Comparison of ENCODE assay signal across 8 mouse cellular contexts in the genomic region with DNA sequence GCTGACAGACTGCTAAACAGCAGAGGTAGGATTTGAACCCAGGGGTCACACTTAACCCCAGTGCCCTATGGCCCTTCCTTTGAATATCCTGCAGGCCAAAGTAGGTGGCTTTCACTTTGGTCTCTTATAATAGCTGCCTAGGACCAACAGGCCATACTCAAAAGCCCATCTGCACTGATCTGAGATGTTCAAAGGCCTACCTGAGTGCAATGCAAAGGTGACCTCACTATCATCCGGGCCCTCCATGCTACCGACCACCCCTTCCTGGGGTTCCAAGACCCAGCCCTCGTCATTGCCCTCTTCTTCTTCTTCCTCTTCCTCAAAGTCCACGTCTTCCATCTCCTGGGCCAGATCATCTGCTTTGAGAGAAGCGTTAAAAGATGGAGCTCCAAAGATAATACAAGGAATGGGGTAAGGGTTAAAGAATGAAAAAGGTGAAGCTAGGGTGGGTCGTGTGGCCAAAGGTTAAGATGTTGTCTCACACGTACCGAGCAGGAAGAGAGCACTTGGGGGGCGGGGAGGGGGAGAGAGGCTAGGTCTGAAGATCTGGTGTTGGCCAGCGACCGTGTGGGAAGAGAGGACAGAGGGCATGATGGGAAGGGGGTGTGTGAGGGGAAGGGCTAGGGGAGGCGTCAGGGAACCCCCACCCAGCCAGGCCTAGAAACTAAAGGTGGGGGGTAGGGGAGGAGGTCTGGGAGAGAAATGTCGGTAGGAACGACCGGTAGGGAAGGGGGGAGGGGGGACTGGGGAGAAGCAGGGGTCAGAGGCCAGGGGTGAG. TPM values are rescaled to one million over a fixed set of nuclear protein-coding genes. Genes with fewer than 3 reads are reported as not detected.
DNase-seq lines count a peak whose midpoint lies in the region; ATAC-seq and TF ChIP-seq lines count a peak whose summit lies in the region.

No protein-coding gene starts in this region.

- 13% methylated on average over 15 of the region's 15 CpGs for WGBS in heart, embryonic 12.5 days
- WGBS in kidney, postnatal 0 days = 9% methylated on average over 15 of the region's 15 CpGs
- WGBS in lung, adult 2 months = 8% methylated on average over 15 of the region's 15 CpGs
- 11% methylated on average over 15 of the region's 15 CpGs for WGBS in olfactory bulb, adult 2 months

- no peaks in the 10 kb centered on the region for H3K27me3 ChIP-seq in heart, embryonic 12.5 days (replicated peaks)
- H3K27me3 ChIP-seq in kidney, postnatal 0 days (ENCODE audit: insufficient read depth, low read length) = no peaks in the 10 kb centered on the region

- peak overlapping the region; percentile 76 for H3K27ac ChIP-seq in heart, embryonic 12.5 days (ENCODE audit: poor library complexity, severe bottlenecking)
- H3K27ac ChIP-seq in kidney, postnatal 0 days = peak overlapping the region; percentile 84
- H3K27ac ChIP-seq in olfactory bulb, adult 2 months (ENCODE audit: insufficient read depth, low read depth, low read length) = no peak overlapping the region

- no peaks in the 10 kb centered on the region for H3K9me3 ChIP-seq in heart, embryonic 12.5 days (replicated peaks)
- H3K9me3 ChIP-seq in kidney, postnatal 0 days (replicated peaks; ENCODE audit: low read length) = no peaks in the 10 kb centered on the region

- peak overlapping the region; percentile 91 for H3K4me3 ChIP-seq in heart, embryonic 12.5 days
- peak overlapping the region; percentile 84 for H3K4me3 ChIP-seq in kidney, postnatal 0 days (replicated peaks; ENCODE audit: low read depth, low read length)
- peak overlapping the region; percentile 77 for H3K4me3 ChIP-seq in lung, adult 2 months (replicated peaks; ENCODE audit: extremely low read depth, low read depth, low read length)
- H3K4me3 ChIP-seq in olfactory bulb, adult 2 months (ENCODE audit: insufficient read depth, low read depth, low read length) = peak overlapping the region; percentile 85

- peak overlapping the region; percentile 84 for H3K4me2 ChIP-seq in heart, embryonic 12.5 days
- H3K4me2 ChIP-seq in kidney, postnatal 0 days (ENCODE audit: low read length) = peak overlapping the region; percentile 65

- H3K36me3 ChIP-seq in heart, embryonic 12.5 days = peaks cover 63% of the 10 kb centered on the region
- H3K36me3 ChIP-seq in kidney, postnatal 0 days (ENCODE audit: insufficient read depth, low read length) = peaks cover 38% of the 10 kb centered on the region

- H3K4me1 ChIP-seq in heart, embryonic 12.5 days (replicated peaks) = peaks cover 53% of the 10 kb centered on the region
- H3K4me1 ChIP-seq in kidney, postnatal 0 days (replicated peaks; ENCODE audit: insufficient read depth, low read length) = peaks cover 10% of the 10 kb centered on the region
- H3K4me1 ChIP-seq in lung, adult 2 months (ENCODE audit: control insufficient read depth, insufficient read depth, low read length) = peaks cover 6% of the 10 kb centered on the region
- H3K4me1 ChIP-seq in olfactory bulb, adult 2 months (ENCODE audit: control insufficient read depth, insufficient read depth, low read length) = peaks cover 27% of the 10 kb centered on the region

- ATAC-seq in heart, embryonic 12.5 days (ENCODE audit: insufficient number of reproducible peaks, low FRiP score) = peak; percentile 34
- peak; percentile 50 for ATAC-seq in kidney, postnatal 0 days (replicated peaks; ENCODE audit: low FRiP score, low read depth)

- no peak for TF ChIP-seq POLR2A in lung, adult 2 months (IDR thresholded peaks at IDR 0.05; ENCODE audit: borderline replicate concordance, extremely low read depth, low read depth, low read length)
- TF ChIP-seq POLR2A in olfactory bulb, adult 2 months (IDR thresholded peaks at IDR 0.05; ENCODE audit: insufficient read depth, low read depth, low read length) = no peak

- TF ChIP-seq CTCF in kidney, postnatal 0 days (IDR thresholded peaks at IDR 0.05; ENCODE audit: low read depth) = no peak
- TF ChIP-seq CTCF in lung, adult 2 months (IDR thresholded peaks at IDR 0.05; ENCODE audit: insufficient read depth, low read length) = no peak
- TF ChIP-seq CTCF in olfactory bulb, adult 2 months (IDR thresholded peaks at IDR 0.05; ENCODE audit: insufficient read depth, low read depth, low read length) = no peak

- peak; percentile 74 for DNase-seq in 416B (ENCODE audit: low read depth)
- peak; percentile 45 for DNase-seq in MEL-GATA-1-ER (ENCODE audit: extremely low read depth, low read depth)
- DNase-seq in embryo, embryonic 10 days (ENCODE audit: low spot score) = peak; percentile 65
- DNase-seq in kidney, postnatal 0 days (ENCODE audit: low spot score) = peak; percentile 86
- DNase-seq in lung, adult 2 months = peak; percentile 43
- DNase-seq in yolk sac, embryonic 10.5 days (ENCODE audit: low spot score) = peak; percentile 89

- peak overlapping the region; percentile 89 for H3K9ac ChIP-seq in heart, embryonic 12.5 days
- H3K9ac ChIP-seq in kidney, postnatal 0 days (ENCODE audit: low read depth, low read length) = peak overlapping the region; percentile 81

RNA-seq across cellular contexts. Expression of a gene that starts 0.7 kb away (rescaled TPM):
- 169 and 171 TPM in 2 replicates for polyA plus RNA-seq in heart, embryonic 12.5 days (2016; fragmentation: Nextera tagmentation; extraction: Ambion mirVana)
- polyA plus RNA-seq in kidney, postnatal 0 days (2015; fragmentation: Nextera tagmentation; extraction: Ambion mirVana) = 248 and 264 TPM in 2 replicates
- 141 and 172 TPM in 2 replicates for polyA plus RNA-seq in lung, adult 2 months (2012; rRNA removed)
- not detected in 2 replicates for polyA plus RNA-seq in olfactory bulb, adult 2 months (2012; ENCODE audit: insufficient read depth, insufficient read length, low replicate concordance, missing spikeins)

RNA-seq across cellular contexts. Expression of a gene that starts 0.9 kb away (rescaled TPM):
- 215 and 216 TPM in 2 replicates for polyA plus RNA-seq in heart, embryonic 12.5 days (2016; fragmentation: Nextera tagmentation; extraction: Ambion mirVana)
- polyA plus RNA-seq in kidney, postnatal 0 days (2015; fragmentation: Nextera tagmentation; extraction: Ambion mirVana) = 162 and 169 TPM in 2 replicates
- polyA plus RNA-seq in lung, adult 2 months (2012; rRNA removed) = 63.0 and 63.5 TPM in 2 replicates
- not detected in 2 replicates for polyA plus RNA-seq in olfactory bulb, adult 2 months (2012; ENCODE audit: insufficient read depth, insufficient read length, low replicate concordance, missing spikeins)

RNA-seq across cellular contexts. Expression of a gene that starts 5.5 kb away (rescaled TPM):
- polyA plus RNA-seq in heart, embryonic 12.5 days (2016; fragmentation: Nextera tagmentation; extraction: Ambion mirVana) = 0.37 and 0.41 TPM in 2 replicates
- 1.0 and 1.7 TPM in 2 replicates for polyA plus RNA-seq in kidney, postnatal 0 days (2015; fragmentation: Nextera tagmentation; extraction: Ambion mirVana)
- 0.18 and 0.22 TPM in 2 replicates for polyA plus RNA-seq in lung, adult 2 months (2012; rRNA removed)
- polyA plus RNA-seq in olfactory bulb, adult 2 months (2012; ENCODE audit: insufficient read depth, insufficient read length, low replicate concordance, missing spikeins) = not detected in 2 replicates

RNA-seq across cellular contexts. Expression of a gene that starts 21.5 kb away (rescaled TPM):
- 41.1 and 42.9 TPM in 2 replicates for polyA plus RNA-seq in heart, embryonic 12.5 days (2016; fragmentation: Nextera tagmentation; extraction: Ambion mirVana)
- 27.8 and 30.8 TPM in 2 replicates for polyA plus RNA-seq in kidney, postnatal 0 days (2015; fragmentation: Nextera tagmentation; extraction: Ambion mirVana)
- 567 and 655 TPM in 2 replicates for polyA plus RNA-seq in lung, adult 2 months (2012; rRNA removed)
- 36.6 TPM in 1 of 2 replicates, not detected in the other for polyA plus RNA-seq in olfactory bulb, adult 2 months (2012; ENCODE audit: insufficient read depth, insufficient read length, low replicate concordance, missing spikeins)

RNA-seq across cellular contexts. Expression of a gene that starts 48.0 kb away (rescaled TPM):
- polyA plus RNA-seq in heart, embryonic 12.5 days (2016; fragmentation: Nextera tagmentation; extraction: Ambion mirVana) = 478 and 484 TPM in 2 replicates
- 487 TPM in 2 replicates for polyA plus RNA-seq in kidney, postnatal 0 days (2015; fragmentation: Nextera tagmentation; extraction: Ambion mirVana)
- polyA plus RNA-seq in lung, adult 2 months (2012; rRNA removed) = 177 and 180 TPM in 2 replicates
- not detected in 2 replicates for polyA plus RNA-seq in olfactory bulb, adult 2 months (2012; ENCODE audit: insufficient read depth, insufficient read length, low replicate concordance, missing spikeins)
